Mouse (Mus musculus) neural tube, embryonic 15.5 days (tissue): Measurements from ENCODE around the gene Olfr1192-ps1. TPM values are rescaled to one million over a fixed set of nuclear protein-coding genes. Genes with fewer than 3 reads are reported as not detected.
"Not testable (repeated sequence)": the region's sequence is repeated elsewhere in the genome, so short reads cannot be mapped to it uniquely, and the experiment has no call there.

Experiments used
- ATAC-seq: fragments of 200-750 bp; cut with Nextera tagmentation; 2 replicates; pipeline ENCODE4 v1.8.0; 2017; ENCODE audit warnings: mild to moderate bottlenecking, moderate TSS enrichment, moderate library complexity; ENCODE audit not compliant: low FRiP score
- H3K27ac ChIP-seq: fragments of 300-500 bp; sonication (generic); replicated peaks from 2 replicates; pipeline ENCODE4 v1.5.1; 2015; ENCODE audit warnings: mild to moderate bottlenecking, inconsistent platforms
- H3K27me3 ChIP-seq: fragments of 300-500 bp; sonication (generic); replicated peaks from 2 replicates; pipeline ENCODE4 v1.6.1; 2015; ENCODE audit warnings: inconsistent platforms
- H3K36me3 ChIP-seq: fragments of 300-500 bp; sonication (generic); 2 replicates; pipeline ENCODE4 v1.6.1; 2015; ENCODE audit warnings: inconsistent platforms
- H3K4me1 ChIP-seq: fragments of 300-500 bp; sonication (generic); 2 replicates; pipeline ENCODE4 v1.6.1; 2015; ENCODE audit warnings: inconsistent platforms
- H3K4me2 ChIP-seq: fragments of 300-500 bp; sonication (generic); 2 replicates; pipeline ENCODE4 v1.6.1; 2015; ENCODE audit warnings: inconsistent platforms, mild to moderate bottlenecking, moderate library complexity
- H3K4me3 ChIP-seq: fragments of 300-500 bp; sonication (generic); replicated peaks from 2 replicates; pipeline ENCODE4 v1.5.1; 2015; ENCODE audit warnings: mild to moderate bottlenecking, inconsistent platforms
- H3K9ac ChIP-seq: fragments of 300-500 bp; sonication (generic); replicated peaks from 2 replicates; pipeline ENCODE4 v1.6.1; 2015; ENCODE audit warnings: mild to moderate bottlenecking, inconsistent platforms
- H3K9me3 ChIP-seq: fragments of 300-500 bp; sonication (generic); replicated peaks from 2 replicates; pipeline ENCODE4 v1.6.1; 2016; ENCODE audit warnings: inconsistent platforms
- whole genome bisulfite sequencing: fragments of 180-500 bp; shearing (Covaris S2); methylation state at CpG from one replicate; pipeline ENCODE4 v1.1.7; 2015; ENCODE audit warnings: mixed read lengths; 5-methylcytosine and 5-hydroxymethylcytosine counted together
- polyA plus RNA-seq: library from polyadenylated mRNA; unstranded; fragments of >200 nt; fragmentation: Nextera tagmentation; extraction: Ambion mirVana; gene quantifications from 2 replicates; pipeline ENCODE4 v1.2.1, GENCODE M21; 2015

The Olfr1192-ps1 gene
- not detected in 2 replicates for polyA plus RNA-seq

DNA sequence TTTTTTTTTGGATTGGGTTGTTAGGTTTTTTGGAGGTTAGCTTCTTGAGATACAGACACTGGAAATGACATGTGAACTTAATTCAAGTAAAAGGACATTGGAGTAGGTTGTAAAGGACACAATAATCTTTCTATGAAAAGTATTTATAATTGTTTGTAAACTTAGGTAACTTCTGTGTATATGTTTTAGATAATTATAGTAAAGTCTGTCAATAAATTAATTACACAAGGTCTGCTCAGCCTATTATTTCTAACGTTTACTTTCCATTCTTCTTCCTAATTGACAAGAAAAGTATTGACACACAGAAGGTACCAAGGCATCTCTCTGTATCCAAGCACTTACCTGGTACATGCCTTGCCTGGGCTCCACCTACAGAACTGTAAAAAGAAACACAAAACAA lies at the start of gene Olfr1192-ps1:
Gene Olfr1192-ps1, plus strand, starts transcription at position 301 of the 400 bp plus-strand sequence.
- 47% methylated on average over 1 of the region's 1 CpGs for WGBS
- no peak for ATAC-seq

DNA sequence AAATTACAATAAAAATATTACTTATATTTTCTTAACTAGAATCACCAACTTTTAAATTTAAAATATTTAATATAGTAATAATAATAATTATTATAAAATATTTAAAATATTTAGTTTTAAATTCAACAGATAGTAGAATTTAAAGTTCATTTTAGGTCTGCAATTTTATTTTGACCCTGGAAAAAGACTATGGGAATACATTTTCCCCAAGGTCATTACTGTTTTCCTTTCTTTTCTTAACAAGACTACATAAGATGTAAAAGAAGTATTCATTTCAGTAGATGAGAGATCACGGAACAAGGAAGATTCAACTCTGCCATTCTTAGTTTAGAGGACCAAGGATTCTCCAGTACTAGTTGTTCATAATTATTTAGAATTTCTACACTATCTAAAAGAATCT lies 8.1 kb upstream of the Olfr1192-ps1 start, which contains the start of gene Olfr1191-ps1:
Gene Olfr1191-ps1, plus strand, starts transcription at position 301 of the 400 bp plus-strand sequence.
- H3K9me3 ChIP-seq, H3K4me1 ChIP-seq, H3K27ac ChIP-seq, H3K4me3 ChIP-seq, H3K9ac ChIP-seq, H3K4me2 ChIP-seq, H3K36me3 ChIP-seq, ATAC-seq, H3K27me3 ChIP-seq: not testable (repeated sequence)
- WGBS: 96% methylated on average over 1 of the region's 1 CpGs

More for the DNA sequence above, at the start of gene Olfr1192-ps1:
- H3K36me3 ChIP-seq: no peaks in the 10 kb centered on the region
- H3K4me2 ChIP-seq: no peak within 1 kb of the TSS
- no peak within 1 kb of the TSS for H3K27ac ChIP-seq
- H3K4me1 ChIP-seq: no peaks in the 10 kb centered on the region
- H3K27me3 ChIP-seq: no peaks in the 10 kb centered on the region
- H3K9ac ChIP-seq: no peak within 1 kb of the TSS
- H3K4me3 ChIP-seq: no peak within 1 kb of the TSS
- no peaks in the 10 kb centered on the region for H3K9me3 ChIP-seq

DNA sequence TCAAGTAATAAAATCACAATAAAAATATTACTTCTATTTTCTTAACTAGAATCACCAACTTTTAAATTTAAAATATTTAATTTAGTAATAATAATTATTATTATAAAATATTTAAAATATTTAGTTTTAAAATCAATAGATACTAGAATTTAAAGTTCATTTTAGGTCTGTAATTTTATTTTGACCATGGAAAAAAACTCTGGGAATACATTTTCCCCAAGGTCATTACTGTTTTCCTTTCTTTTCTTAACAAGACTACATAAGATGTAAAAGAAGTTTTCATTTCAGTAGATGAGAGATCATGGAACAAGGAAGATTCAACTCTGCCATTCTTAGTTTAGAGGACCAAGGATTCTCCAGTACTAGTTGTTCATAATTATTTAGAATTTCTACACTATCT lies 27.0 kb downstream of the Olfr1192-ps1 start, which contains the start of gene Olfr1193:
Gene Olfr1193, plus strand, starts transcription at position 301 of the 400 bp plus-strand sequence.
- not testable (repeated sequence) for H3K27me3 ChIP-seq, H3K9ac ChIP-seq, H3K4me2 ChIP-seq, H3K4me3 ChIP-seq, H3K27ac ChIP-seq, H3K9me3 ChIP-seq, ATAC-seq, H3K36me3 ChIP-seq, H3K4me1 ChIP-seq

DNA sequence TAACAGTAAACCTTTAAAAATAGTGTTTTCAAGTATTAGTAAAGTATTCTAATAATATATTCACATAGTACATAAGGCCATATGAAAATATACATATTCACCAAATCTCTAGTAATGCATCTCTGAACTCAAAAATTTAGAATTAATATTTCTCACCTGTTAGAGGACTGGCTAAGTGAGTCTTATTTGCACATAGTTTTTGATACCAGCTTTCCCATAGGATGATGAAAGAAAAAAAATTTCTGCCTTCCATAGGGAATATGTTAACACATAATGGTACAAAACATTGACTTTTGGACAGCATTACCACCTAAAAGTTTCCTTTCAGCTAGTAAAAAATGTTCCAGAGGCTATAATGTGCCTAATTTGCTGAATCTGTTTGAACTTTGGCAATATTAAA lies 40.8 kb downstream of the Olfr1192-ps1 start, which contains the start of gene Olfr1195:
Gene Olfr1195, minus strand, starts transcription at position 101 of the 400 bp plus-strand sequence.
- Histone ChIP-seq H3K27ac (no peak within 1 kb of the TSS), H3K9me3 (no peaks in the 10 kb centered on the region), H3K36me3 (no peaks in the 10 kb centered on the region), H3K27me3 (no peaks in the 10 kb centered on the region), H3K9ac (no peak within 1 kb of the TSS), H3K4me3 (no peak within 1 kb of the TSS), H3K4me1 (no peaks in the 10 kb centered on the region), H3K4me2 (no peak within 1 kb of the TSS)
- no peak for ATAC-seq

DNA sequence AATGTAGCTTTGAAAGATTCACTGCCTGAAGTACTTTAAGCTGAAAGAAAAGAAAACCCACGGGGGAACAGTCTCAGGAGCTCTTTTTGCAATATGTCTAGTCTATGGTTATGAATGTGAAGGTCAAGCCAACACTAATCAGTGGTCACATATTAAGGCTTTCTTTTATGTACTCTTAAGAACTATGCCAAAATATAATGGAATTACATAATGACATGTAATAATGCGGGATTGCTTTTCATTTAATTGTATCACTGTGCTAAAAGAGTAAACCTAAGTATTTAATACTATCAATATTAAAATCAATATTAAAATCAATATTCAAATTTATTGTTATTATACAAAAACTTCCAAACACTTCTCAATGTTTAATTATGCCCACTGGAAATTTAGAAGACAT lies 56.2 kb downstream of the Olfr1192-ps1 start, which contains the start of gene Olfr1196:
Gene Olfr1196, minus strand, starts transcription at position 101 of the 400 bp plus-strand sequence.
- no peaks in the 10 kb centered on the region for H3K9me3 ChIP-seq
- H3K36me3 ChIP-seq: no peaks in the 10 kb centered on the region
- no peak within 1 kb of the TSS for H3K4me2 ChIP-seq
- WGBS: 86% methylated on average over 2 of the region's 2 CpGs
- H3K9ac ChIP-seq: no peak within 1 kb of the TSS
- no peak within 1 kb of the TSS for H3K4me3 ChIP-seq
- no peak for ATAC-seq
- no peaks in the 10 kb centered on the region for H3K4me1 ChIP-seq
- no peaks in the 10 kb centered on the region for H3K27me3 ChIP-seq
- no peak within 1 kb of the TSS for H3K27ac ChIP-seq

Other genes starting within 250 kb of the Olfr1192-ps1 start
- not detected in 2 replicates for gene Olfr1179, start 242.1 kb upstream of the Olfr1192-ps1 start, polyA plus RNA-seq
- gene Olfr1180, start 229.4 kb upstream of the Olfr1192-ps1 start, polyA plus RNA-seq: not detected in 2 replicates
- gene Olfr1181, start 222.3 kb upstream of the Olfr1192-ps1 start, polyA plus RNA-seq: not detected in 2 replicates
- not detected in 2 replicates for gene Gm13757, start 199.4 kb upstream of the Olfr1192-ps1 start, polyA plus RNA-seq
- gene Olfr1183, start 193.6 kb upstream of the Olfr1192-ps1 start, polyA plus RNA-seq: not detected in 2 replicates
- not detected in 2 replicates for gene Olfr1184, start 164.9 kb upstream of the Olfr1192-ps1 start, polyA plus RNA-seq
- gene Olfr1185-ps1, start 155.2 kb upstream of the Olfr1192-ps1 start, polyA plus RNA-seq: not detected in 2 replicates
- gene Olfr1186, start 130.0 kb upstream of the Olfr1192-ps1 start, polyA plus RNA-seq: not detected in 2 replicates
- gene Olfr1188, start 91.6 kb upstream of the Olfr1192-ps1 start, polyA plus RNA-seq: not detected in 2 replicates
- gene Olfr1189, start 62.1 kb upstream of the Olfr1192-ps1 start, polyA plus RNA-seq: not detected in 2 replicates
- not detected in 2 replicates for gene Olfr1191-ps1, start 8.0 kb upstream of the Olfr1192-ps1 start, polyA plus RNA-seq
- not detected in 2 replicates for gene Olfr1193, start 27.1 kb downstream of the Olfr1192-ps1 start, polyA plus RNA-seq
- not detected in 2 replicates for gene Olfr1195, start 40.7 kb downstream of the Olfr1192-ps1 start, polyA plus RNA-seq
- not detected in 2 replicates for gene Olfr1196, start 56.1 kb downstream of the Olfr1192-ps1 start, polyA plus RNA-seq
- gene Olfr1197, start 83.9 kb downstream of the Olfr1192-ps1 start, polyA plus RNA-seq: not detected in 2 replicates
- gene Olfr1198, start 102.9 kb downstream of the Olfr1192-ps1 start, polyA plus RNA-seq: not detected in 2 replicates
- gene Olfr1199, start 112.0 kb downstream of the Olfr1192-ps1 start, polyA plus RNA-seq: not detected in 2 replicates
- not detected in 2 replicates for gene Olfr1200, start 122.0 kb downstream of the Olfr1192-ps1 start, polyA plus RNA-seq
- not detected in 2 replicates for gene Olfr1201, start 144.5 kb downstream of the Olfr1192-ps1 start, polyA plus RNA-seq
- gene Olfr1202, start 166.0 kb downstream of the Olfr1192-ps1 start, polyA plus RNA-seq: 0.08 TPM in 1 of 2 replicates, not detected in the other
- gene Olfr1205, start 181.2 kb downstream of the Olfr1192-ps1 start, polyA plus RNA-seq: not detected in 2 replicates
- gene Olfr1204, start 200.8 kb downstream of the Olfr1192-ps1 start, polyA plus RNA-seq: not detected in 2 replicates
- gene Olfr1206, start 214.7 kb downstream of the Olfr1192-ps1 start, polyA plus RNA-seq: not detected in 2 replicates